Mouse (Mus musculus) ES-Bruce4 (cell line): ENCODE results near the gene Sgip1. TPM values are rescaled to one million over a fixed set of nuclear protein-coding genes. Genes with fewer than 3 reads are reported as not detected.

Experiments
- H3K27ac ChIP-seq: 2 replicates; pipeline ENCODE4 v1.5.1; 2012; ENCODE audit warnings: low read length, inconsistent platforms; ENCODE audit not compliant: insufficient read depth
- H3K27me3 ChIP-seq: 2 replicates; pipeline ENCODE4 v1.6.1; 2012; ENCODE audit warnings: mild to moderate bottlenecking, low read length, inconsistent platforms; ENCODE audit not compliant: control insufficient read depth, poor library complexity, insufficient read depth, severe bottlenecking
- H3K36me3 ChIP-seq: 2 replicates; pipeline ENCODE4 v1.6.1; 2012; ENCODE audit warnings: inconsistent platforms, mild to moderate bottlenecking, low read length, moderate library complexity; ENCODE audit not compliant: control insufficient read depth, poor library complexity, insufficient read depth, severe bottlenecking
- H3K4me1 ChIP-seq: one replicate; pipeline ENCODE4 v1.8.1; 2011; ENCODE audit warnings: low read length; ENCODE audit not compliant: control insufficient read depth, insufficient read depth
- H3K4me3 ChIP-seq: 2 replicates; pipeline ENCODE4 v1.5.1; 2011; ENCODE audit warnings: low read depth, mild to moderate bottlenecking, low read length
- H3K9ac ChIP-seq: 2 replicates; pipeline ENCODE4 v1.6.1; 2012; ENCODE audit warnings: low read depth, mild to moderate bottlenecking, inconsistent platforms; ENCODE audit not compliant: poor library complexity, severe bottlenecking
- H3K9me3 ChIP-seq: replicated peaks from 2 replicates; pipeline ENCODE4 v1.6.1; 2012; ENCODE audit warnings: mild to moderate bottlenecking, low read length, inconsistent platforms; ENCODE audit not compliant: control insufficient read depth, poor library complexity, insufficient read depth, severe bottlenecking
- CTCF ChIP-seq: IDR thresholded peaks from one replicate; pipeline ENCODE4 v1.8.1; 2011; ENCODE audit warnings: low read depth, low read length
- EP300 ChIP-seq: IDR thresholded peaks from 2 replicates; pipeline ENCODE4 v1.6.1; 2011; ENCODE audit warnings: low read depth, low read length; ENCODE audit not compliant: insufficient read depth
- POLR2A ChIP-seq: IDR thresholded peaks from one replicate; pipeline ENCODE4 v1.8.1; 2011; ENCODE audit warnings: low read length; ENCODE audit not compliant: insufficient read depth
- polyA plus RNA-seq: library from polyadenylated mRNA; stranded (reverse); fragments of >200 nt; gene quantifications from 2 replicates; pipeline ENCODE4 v1.2.4, GENCODE M21; 2011; ENCODE audit warnings: low read depth; ENCODE audit not compliant: missing spikeins, insufficient read depth, insufficient read length

The Sgip1 gene
- polyA plus RNA-seq, 1 experiment = 2.9 TPM

DNA sequence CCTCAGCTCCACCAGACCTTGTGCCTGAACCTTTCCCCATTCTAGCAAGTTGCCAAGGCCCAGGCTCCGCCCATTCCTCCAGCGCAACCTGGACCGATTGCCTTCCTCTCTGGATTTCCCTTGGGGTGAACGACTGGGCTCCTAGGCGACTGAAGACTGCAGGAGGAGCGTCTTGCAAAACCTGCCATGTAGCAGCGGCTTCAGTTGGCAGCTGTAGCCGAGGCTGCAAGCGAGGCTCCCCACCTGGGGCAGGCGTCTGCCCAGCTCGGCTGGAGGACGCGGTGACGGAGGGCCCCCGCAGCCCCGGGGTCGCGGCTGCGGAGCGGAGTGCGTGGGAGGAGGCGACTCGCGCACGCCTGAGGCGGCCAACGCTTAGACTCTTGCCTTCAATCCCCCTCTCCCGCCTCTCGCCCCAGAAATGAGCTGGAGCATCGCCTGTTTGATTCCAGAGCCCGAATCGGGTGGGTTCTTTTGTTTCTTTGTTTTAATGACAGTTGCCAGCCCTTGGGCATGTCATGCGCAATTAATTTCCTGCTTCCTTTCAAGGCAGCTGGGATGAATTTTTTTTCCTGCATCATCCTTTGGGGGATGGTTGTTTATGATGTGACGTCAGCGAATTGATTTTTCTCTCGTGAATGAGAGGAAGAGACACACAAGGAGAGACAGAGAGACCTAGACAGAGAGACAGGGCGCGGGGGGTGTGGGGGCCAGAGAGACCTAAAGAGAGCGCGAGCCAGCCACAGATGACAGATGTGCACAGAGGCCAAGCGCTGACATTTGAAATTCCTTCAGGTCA is 18.2 kb downstream of the Sgip1 start:
- no peak for TF ChIP-seq POLR2A
- H3K9ac ChIP-seq = no peak overlapping the region
- no peak overlapping the region for H3K27ac ChIP-seq

DNA sequence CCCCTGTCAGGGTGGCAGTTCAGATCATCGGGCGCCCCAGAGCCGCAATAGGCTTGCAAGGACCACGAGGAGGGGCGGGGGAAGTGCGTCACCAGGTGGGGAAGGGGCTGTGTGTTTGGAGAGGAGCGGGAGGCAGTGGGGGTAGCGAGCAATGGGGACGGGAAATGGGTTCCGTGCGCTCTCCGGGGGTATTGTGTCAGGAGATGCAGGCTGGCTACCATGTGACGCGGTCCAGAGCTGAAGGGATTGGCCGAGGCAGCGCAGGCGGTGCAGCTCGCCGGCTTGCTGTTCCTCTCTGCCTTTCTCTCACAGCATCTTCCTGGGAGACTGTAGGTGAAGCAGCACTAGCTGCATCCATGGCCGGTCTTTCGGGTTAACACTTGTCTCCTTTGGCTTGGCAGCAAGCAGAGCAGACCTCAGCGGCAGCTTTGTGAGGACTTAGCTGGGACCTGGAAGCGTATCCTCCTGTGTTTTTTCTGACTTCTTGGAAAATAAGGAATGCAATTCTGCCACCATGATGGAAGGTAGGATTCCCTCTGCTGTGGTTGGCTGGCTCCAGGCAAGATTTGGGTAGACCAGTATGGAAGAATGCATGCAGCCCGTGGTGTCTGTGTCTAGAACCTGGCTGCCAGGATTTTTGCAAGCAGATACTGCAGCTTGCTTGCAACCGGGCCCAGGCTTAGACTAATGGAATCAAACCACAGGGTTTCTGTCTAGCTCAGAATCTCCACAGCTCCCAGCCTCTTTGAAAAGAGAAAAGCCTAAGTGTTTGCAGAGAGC is 19.1 kb downstream of the Sgip1 start:
- no peak overlapping the region for H3K27ac ChIP-seq
- H3K4me3 ChIP-seq = peak overlapping the region; percentile 64
- no peak overlapping the region for H3K9ac ChIP-seq
- no peaks in the 10 kb centered on the region; the same call in 1 of the 2 replicates for H3K27me3 ChIP-seq
- H3K36me3 ChIP-seq = no peaks in the 10 kb centered on the region
- TF ChIP-seq CTCF (no peak), EP300 (0 out of 2 replicates have a peak, but pooled peaks have one; percentile 27), POLR2A (no peak)
- H3K4me1 ChIP-seq = no peaks in the 10 kb centered on the region
- no peaks in the 10 kb centered on the region for H3K9me3 ChIP-seq

More for the DNA sequence above, 18.2 kb downstream of the Sgip1 start:
- Histone ChIP-seq H3K4me3 (peak overlapping the region; percentile 73), H3K27me3 (no peaks in the 10 kb centered on the region; the same call in 1 of the 2 replicates), H3K4me1 (no peaks in the 10 kb centered on the region), H3K36me3 (no peaks in the 10 kb centered on the region), H3K9me3 (no peaks in the 10 kb centered on the region)

DNA sequence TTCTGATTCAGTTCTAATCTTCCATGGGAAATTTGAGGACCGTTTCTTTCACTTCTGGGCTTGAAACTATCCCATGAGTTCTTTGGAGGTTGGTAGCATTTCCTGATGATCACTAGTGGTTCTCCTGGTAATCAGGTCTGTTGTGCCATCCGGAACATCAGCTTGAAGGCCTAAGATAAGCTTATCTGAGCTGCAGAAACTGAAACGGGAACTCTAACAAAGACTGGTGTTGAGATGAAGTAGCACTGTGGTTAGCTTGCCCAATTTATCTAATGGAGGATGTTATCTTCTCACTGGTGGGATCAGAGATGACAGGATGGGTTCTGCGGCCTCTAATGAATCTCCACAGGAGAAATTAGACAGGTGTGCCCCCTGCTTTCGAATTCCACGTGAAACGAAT is 21.0 kb downstream of the Sgip1 start:
- TF ChIP-seq POLR2A (no peak), CTCF (no peak), EP300 (no peak)
- H3K36me3 ChIP-seq = no peaks in the 10 kb centered on the region
- no peak overlapping the region for H3K4me3 ChIP-seq
- H3K9me3 ChIP-seq = no peaks in the 10 kb centered on the region
- H3K9ac ChIP-seq = no peak overlapping the region
- no peaks in the 10 kb centered on the region for H3K4me1 ChIP-seq
- no peak overlapping the region for H3K27ac ChIP-seq
- no peaks in the 10 kb centered on the region; the same call in 1 of the 2 replicates for H3K27me3 ChIP-seq

DNA sequence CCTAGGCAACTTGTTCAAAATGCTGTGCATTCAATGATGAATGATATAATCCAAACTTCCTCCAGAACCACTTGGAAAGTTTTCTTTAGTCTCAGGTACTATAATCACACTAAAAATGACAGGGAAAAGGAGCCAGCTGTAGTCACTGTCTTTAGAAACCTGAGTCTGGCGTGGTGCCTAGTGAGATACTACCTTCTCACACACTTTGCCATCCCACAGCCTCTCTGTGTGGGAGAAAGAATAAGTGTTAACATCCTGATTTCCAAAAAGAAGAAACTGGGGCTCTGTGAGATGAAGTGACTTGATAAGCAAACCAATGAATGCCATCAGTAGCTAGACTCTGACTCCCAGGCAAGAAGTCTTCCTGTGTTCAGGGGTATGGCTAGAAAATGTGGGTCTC is 28.0 kb downstream of the Sgip1 start:
- Histone ChIP-seq H3K27me3 (no peaks in the 10 kb centered on the region), H3K9me3 (no peaks in the 10 kb centered on the region), H3K4me3 (no peak overlapping the region), H3K27ac (no peak overlapping the region), H3K36me3 (no peaks in the 10 kb centered on the region), H3K9ac (no peak overlapping the region), H3K4me1 (no peaks in the 10 kb centered on the region)
- TF ChIP-seq EP300 (no peak), CTCF (no peak), POLR2A (no peak)

DNA sequence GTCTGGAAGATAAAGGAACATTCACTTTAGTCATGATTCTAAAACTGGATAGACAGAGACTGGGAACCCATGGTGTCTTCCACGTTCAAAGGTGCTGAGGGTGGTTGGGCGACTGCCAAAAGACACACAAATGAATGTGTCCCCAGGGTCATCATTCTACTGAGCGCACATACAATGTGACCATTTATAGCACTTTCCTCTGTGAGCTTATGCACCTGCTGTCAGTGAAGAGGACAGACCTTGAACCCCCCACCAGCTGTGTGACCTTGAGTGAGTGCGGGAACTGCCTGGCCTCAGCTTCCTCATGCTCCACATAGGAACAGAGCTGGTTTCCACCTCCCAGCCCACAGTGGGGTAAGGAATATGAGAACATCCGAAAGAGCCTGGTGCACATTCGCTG is 28.8 kb downstream of the Sgip1 start:
- no peak overlapping the region for H3K4me3 ChIP-seq
- no peaks in the 10 kb centered on the region for H3K9me3 ChIP-seq
- no peak for TF ChIP-seq CTCF
- TF ChIP-seq POLR2A = no peak
- no peak for TF ChIP-seq EP300
- H3K4me1 ChIP-seq = no peaks in the 10 kb centered on the region
- H3K36me3 ChIP-seq = no peaks in the 10 kb centered on the region
- H3K9ac ChIP-seq = no peak overlapping the region
- no peaks in the 10 kb centered on the region for H3K27me3 ChIP-seq
- no peak overlapping the region for H3K27ac ChIP-seq
